Mouse (Mus musculus) right cerebral cortex, postnatal 25 days (tissue): ENCODE data around the gene Tubgcp2.

ENCODE experiments used
- DNase-seq: peaks from one replicate; pipeline ENCODE4 v3.0.0; 2022

Tubgcp2 gene

DNA sequence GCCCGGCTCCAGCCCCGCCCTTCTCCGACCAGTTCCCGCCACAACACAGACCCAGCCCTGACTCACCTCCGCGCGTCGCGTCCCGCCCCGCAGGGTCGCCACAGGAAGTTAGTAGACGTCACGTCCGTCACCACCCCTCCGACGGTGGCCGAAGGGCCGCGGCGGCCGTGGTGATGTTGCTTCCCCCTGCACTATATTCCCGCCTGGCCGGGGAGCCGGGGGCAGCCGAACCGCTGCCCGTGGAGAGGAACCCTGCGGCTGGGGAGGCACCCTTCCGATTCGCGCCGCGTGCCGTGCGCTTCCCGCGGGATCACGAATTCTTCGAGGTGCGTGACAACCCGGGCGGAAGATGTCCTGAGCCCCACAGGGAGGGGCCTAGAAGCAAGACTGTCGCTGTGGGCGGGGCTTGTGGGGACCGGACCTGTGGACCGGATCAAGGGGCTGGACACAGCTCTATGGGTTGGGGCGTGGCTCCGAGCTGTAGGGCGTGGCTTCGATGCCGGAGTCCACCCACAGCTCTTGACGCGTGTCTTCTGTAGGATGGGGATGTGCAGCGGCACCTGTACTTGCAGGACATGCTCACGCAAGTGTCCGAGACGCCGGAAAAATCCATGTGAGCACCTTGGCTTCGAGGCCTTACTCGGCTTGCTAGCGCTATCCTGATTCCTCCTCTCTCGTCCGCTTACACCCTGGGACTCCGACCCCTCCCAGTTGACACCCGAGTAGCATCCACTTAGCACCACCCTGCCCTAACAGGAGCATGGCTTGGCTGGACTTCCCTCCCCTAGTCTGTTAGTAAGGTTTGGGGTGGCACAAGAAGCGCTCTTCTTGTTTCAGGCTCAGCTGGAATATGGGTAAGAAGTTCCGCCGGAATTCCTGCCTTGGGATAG lies at the start of gene Tubgcp2, which contains the start of gene Zfp511:
Gene Tubgcp2, minus strand, starts transcription at position 389 of the 890 bp plus-strand sequence.
Gene Zfp511, plus strand, starts transcription at position 111 of the 890 bp plus-strand sequence.
- peak; percentile 95 for DNase-seq

DNA sequence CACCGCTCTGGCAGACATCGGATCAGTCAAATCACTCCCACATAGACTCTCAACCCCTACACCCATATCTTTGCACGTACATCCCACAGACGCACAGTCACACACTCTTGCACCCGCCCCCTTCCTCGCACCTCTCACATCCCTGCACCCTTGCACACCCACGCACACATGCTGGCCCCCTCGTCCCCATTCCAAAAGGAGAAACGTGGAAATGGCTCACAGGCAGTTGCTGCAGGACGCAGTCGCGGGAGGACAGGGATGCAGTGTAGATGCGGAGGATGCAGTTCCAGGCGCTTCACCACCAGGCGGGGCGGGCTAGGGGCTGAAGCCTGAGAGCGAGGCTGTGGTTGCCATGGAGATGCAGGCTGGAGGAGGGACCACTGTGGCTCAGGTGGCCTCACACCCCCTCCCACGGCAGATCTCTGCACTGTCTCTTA lies 45.8 kb upstream of the Tubgcp2 start, which contains the start of gene Caly:
Gene Caly, minus strand, starts transcription at position 307 of the 437 bp plus-strand sequence.
- DNase-seq, result peak; percentile 92

DNA sequence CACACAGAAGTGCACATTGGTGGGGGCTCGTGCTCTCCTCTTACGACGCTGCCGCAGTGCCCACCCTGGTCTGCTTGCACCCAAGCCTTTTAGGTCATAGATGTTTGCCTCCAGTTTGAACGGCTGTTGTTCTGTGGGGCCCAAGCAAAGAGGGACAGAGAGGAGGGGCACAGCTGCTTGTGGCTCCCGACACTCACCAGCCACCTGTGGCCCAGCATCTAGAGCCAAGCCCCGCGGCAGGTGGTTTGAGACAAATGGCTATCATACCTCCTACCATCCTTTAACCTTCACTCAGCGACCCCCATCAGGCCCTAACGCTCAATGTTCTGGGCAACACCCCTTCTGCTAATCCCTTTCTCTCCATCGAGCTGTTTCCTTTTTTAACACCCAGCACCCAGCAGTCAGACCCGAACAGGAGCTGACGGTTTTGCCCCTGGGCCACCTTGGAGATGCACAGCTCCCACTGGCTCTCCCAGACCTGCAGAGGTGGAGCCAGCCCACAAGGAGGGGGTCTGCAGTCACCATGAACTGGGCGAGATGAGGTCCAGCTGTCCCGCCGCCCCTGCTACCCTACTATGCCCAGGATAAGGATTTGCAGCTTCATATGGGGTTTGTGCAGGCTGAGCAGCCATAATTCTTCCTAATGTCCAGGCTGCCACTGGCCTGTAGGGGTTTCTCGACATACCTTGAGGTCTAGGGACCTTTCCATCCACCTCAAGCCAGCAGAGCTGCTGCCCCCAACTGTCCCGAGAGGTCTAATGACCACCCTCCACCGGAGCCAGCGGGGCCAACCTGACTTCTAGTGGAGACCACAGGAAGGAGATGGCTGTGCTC lies 45.2 kb upstream of the Tubgcp2 start:
- DNase-seq, result peak; percentile 66

DNA sequence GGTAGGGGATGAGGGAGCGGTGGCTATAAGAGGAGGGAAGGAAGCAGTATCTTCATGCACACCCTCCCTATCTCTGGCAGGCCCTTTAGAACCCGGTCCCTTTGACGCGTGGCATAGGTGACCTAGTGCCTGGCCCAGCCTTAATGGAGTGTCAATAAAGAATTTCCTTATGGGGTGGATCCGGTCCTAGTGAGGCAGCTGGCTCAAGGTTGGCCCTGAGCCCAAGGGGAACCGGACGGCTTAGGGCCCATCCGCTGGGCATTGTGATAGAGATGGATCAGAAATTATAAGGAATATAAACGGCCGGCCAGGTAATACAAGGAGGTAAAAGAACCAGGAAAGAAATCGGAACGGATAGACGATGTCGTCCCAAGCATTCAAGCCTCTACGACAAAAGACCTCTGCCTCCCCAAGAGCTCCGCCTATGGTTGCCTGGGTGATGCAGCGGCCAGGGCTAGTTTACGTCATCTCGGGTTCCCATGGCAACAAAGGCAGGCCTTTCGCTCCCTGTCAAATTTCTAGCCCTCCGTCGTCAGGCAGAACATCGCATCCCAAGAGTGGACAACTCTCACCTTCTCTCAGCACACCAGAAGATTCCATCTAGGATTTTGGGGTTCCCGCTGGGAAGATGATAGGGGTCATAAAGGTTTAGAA lies 44.2 kb upstream of the Tubgcp2 start:
- DNase-seq, result peak; percentile 92

DNA sequence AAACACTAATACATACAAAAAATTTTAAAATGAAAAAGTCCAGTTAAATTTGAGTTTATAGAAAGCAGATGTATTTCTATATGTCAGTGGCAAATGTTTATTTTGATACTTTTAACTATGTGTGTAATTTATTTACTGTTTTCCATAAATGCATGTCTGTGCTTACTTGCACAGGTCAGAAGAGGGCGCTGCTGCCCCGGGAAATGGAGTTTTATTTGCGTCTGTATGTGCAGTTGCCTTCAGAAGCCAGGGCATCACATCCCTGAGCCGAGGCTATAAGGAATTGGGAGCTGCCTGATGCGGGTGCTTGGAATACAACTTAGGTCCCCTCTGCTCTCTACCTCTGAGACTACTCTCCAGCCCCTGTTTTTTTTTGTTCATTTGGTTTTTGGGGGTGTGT lies 42.2 kb upstream of the Tubgcp2 start:
- peak; percentile 57 for DNase-seq

DNA sequence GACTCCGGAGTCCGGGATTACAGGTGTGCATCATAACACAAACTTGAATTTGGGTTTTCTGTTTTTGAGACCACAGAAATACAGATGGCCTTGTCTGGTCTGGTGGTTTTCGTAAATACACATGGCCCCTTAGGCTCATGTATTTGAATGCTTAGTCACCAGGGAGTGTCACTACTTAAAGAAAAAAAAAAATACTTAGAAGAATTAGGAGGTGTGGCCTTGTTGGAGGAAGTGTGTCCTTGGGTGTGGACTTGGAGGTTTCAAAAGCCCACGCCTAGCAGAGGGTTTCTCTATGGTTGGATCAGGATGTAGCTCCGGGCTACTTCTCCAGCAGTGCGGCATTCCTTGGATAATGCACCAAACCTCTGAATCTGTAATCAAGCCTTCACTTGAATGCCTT lies 41.2 kb upstream of the Tubgcp2 start:
- no peak for DNase-seq

DNA sequence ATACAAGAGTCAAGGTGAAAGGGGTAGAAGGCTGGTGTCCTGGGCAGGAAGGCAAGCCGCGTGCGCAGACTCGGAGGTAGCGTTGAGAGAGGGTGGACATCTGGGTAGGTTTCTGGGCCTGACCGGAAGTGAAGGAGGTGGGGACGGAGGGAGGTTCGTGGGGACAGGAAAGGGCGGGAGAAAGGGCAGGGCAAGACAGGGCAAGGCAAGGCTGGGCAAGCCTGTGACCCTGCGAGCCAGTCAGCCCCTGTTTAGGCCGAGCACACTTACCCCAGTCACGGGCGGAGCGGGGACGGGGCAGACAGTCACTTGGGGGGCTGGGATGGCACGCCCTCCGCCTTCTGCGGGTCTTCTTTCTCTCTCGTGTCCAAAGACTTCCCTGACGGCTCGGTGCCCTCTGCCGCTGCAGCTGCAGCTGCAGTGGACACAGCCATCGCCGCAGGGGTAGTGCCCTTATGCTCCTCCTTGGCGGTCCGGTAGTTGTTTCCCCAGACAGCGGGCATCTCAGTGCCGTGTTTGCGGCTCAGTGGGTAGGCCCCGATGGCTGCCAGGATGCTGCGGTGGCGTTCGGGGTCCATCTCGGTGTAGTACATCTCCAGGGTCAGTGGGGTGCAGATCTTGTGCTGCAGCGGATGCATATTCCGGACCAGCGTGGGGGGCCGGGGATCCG lies 33.7 kb upstream of the Tubgcp2 start:
- DNase-seq, result no peak

DNA sequence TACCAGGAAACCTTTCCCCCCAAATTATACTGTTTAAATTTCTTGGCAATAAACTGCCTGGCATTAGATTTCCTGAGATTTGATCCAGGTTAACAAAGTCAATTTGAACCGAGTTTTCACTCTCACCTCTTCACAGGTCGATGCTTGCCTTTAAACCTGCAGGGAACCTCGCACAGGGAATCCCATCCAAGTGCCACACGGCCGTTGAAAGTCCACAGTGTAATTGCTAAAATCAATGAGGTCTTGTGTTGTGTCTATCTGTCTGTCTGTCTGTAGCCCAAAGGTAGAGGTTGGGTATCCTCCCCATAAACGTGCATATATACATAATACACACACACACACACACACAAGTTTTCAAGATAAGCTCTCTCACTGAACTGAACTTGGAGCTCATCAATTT lies 30.9 kb upstream of the Tubgcp2 start:
- no peak for DNase-seq

DNA sequence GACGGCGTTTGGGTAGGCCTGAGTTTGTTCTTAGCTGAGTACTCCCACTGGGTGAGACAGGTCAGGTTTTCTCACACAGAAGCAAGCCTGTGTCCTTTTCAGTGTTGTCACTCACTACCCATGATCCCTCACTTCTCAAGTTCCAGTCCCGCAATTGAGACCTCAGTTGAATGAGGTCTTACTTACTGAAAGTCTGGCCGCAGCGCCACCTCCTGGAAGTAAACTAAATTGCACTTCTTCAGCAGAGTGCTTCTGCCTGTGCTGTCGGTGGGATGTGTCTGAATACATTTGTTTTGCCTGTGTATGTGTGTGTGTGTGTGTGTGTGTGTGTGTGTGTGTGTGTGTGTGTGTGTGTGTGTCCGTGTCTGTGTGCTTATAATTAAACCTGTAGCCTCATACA lies 26.6 kb upstream of the Tubgcp2 start:
- DNase-seq, result peak; percentile 61

DNA sequence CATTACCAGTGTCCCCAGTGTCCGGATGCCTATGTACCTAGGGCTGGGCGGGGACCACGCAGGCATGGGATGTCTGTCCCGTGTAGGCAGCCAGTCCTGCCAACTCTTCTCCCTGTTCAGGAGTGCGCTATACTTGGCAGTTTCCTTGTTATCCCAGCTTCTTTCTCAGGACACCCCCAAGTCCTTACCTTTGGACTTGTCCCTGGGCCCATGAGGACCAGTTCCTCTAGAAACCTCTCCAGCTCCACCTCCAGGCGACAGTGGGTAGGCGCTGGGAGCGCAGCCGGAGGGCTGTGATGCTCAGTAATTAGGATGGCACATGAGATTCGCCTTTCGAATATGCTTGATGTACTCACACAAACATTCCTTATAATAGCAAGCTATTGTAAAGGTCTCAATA lies 25.8 kb upstream of the Tubgcp2 start:
- DNase-seq, result no peak

DNA sequence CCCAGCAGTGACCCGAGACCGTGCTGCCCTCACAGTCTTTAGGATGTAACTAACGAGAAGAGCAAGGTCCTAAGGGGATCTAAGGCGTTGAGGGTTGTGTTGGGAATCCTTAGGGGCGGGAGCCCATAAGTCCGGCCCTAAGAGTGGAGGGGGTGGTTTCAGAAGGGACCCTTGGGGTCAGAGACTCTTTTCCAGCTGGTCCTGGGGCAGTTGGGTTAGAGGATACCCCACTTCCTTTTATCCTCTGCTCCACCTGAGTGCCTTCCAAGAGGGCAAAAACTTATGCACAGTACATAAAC lies 25.3 kb upstream of the Tubgcp2 start:
- no peak for DNase-seq

DNA sequence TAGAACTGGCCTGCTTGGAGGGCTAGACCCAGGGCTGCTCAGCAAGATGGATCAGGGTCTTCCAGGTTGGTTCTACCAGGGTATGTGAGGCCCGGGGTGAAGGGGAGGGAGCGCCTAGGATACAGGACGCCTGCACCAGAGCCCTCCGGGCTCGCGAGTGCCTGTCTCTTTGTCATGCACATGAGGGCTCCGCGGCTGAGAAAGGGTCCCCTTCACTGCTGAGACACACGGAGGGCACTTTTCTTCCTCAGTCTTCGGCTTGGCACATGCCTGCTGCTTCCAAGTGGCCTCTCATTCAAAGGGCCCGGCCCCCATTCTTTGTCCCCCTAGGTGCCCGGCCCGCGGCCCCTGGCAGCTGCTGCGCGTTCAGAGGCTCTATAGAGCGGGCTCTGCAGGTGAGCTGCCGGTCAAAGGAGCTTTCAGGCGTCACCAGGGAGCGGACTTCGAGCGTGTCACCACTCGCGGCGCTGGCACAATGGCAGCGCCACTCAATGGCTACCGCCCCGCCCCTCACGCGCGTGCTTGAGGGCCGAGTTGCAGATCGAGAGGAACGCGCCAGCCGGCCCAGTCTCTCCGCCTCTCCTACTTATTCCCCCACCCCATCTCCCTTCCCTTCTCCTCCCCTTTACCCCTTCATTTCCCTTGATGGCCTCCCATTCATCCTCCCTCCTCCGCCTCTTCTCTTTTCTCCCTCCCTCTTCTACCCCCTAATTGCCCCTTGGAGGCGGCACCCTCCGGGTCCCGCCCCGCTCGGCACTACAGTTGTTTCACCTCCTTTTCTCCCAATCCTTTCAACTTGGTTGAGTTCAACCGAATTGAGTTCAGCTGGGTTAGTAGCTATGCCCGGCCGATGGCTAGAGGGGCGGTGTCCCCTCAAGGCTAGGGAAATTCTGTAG lies 24.7 kb upstream of the Tubgcp2 start:
- no peak for DNase-seq

DNA sequence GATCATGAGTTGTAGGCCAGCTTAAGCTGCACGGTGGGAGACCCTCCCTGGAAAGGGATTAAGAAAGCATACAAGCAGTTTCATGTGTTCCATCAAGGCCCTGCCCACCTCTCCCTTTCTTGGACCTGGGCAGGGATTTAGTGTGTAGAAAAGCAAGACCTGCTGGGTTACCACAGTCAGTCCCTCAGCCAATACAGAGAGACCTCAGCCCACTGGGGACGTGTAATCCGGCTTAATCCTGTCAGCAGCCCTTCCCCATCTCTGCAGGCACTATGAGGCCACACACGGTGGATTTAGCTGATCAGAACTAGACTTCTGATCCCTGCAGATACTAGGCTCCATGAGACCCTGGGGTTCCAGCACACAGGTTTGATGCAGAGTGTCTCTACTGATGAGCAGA lies 23.1 kb upstream of the Tubgcp2 start:
- no peak for DNase-seq

DNA sequence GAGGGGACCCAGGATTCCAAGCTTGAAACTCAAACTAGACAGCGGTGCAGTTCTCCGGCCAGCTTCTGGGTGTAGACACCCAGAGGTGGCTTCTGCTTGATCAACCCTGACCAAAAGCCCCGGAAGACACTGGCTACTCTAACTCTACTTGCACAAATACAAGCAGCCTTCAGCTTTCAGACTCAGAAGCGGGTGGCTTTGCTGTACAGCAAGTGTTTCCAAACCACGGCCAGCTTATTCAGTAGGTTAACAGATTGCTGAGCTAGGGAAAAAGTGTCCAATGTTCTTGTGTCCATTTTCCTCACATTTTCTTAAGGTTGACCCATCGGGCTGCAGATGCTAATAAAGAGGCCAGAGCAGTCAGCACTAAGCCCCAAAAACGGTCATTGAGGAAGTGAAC lies 22.1 kb upstream of the Tubgcp2 start:
- DNase-seq, result no peak

DNA sequence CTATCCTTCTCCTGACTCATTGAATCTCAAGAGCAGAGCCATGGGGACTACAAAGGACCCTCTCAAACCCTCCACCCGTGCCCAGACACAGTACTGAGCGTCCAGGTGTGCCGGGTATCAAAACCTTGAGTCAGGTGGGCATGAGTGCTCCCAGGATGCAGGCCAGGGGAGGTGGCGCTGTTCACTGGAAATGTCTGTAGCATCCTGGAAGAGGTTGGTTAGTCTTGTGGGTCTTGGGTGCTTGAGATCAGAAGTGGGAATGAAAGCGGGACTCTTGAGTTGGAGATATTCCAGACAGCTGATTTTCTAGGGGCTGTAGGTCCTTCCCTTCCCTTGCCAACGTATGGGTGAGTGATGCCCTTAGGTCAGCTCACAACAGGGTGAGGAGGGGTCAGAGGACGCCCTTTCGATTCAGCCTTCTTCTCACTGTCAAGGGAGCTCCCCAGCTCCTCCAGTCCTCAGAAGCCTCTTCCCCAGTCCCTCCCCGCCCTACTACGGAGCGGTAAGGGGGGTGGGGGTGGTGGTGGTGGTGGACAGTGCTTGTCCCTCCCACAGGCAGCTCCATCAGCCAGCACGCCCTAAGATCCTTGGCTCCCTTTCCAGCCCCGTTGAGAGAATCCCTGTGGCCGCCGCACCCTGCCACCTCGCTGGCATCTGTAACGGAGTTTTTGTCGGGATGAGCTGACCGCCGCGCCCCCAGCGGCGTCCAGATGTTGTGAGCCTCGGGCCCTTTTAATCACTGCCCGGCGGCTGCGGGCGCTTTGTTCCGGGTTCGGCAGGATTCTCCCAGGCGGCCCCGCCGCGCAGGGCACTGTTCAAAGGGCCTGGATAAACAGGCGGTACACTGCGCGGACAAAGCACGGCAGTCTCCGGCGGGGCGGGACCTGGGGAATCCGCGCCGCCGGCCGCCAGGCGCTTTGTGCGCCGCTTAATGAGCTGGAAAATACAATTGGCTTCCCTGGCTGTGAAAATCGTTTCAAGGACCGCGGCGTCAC lies 21.2 kb upstream of the Tubgcp2 start:
- no peak for DNase-seq

DNA sequence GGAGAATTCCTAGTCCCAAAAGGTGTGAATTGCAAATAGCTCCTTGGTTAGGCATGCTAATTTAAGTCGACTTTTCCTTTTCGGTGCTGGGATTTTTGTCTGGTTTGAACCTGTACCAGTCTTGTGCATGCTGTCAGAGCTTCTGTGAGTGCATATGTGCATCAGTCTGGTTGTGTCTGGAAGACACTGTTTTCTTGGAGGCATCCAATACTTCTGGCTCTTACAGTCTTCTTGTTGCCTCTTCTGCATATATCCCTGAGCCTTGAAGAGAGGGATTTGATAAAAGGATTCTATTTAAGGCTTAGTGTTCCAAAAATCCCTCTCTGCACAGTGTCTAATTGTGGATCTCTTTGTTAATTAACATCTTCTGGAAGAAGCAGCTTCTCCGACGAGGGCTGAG lies 17.7 kb upstream of the Tubgcp2 start:
- no peak for DNase-seq

DNA sequence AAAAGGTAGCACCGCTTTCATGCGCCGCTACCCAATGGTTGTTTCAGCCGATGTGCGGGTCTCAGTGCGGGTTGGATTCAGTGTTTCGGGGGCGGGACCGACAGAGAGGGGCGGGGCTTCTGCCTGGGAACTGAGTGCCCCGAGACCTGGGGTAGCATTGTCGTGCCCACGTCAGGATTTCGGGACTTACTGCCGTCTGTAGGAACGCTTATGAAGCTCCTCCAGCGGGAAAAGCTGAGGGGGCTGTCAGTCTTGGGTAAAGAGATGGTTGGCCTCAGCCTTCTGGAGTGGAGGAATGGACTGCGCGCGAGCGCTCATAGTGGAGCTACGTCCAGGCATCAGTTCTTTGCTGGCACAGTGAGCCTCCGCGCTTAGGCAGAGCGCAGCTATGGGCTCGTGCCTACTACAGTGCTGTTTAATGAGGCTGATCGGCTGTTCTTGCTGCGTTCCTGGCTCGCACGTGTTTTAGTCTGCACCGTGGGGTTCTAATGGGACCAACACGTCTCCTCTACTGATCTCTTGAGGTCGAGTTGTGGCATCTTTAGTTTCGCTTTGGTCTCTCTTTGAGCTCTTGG lies 12.7 kb upstream of the Tubgcp2 start:
- DNase-seq, result peak; percentile 32

DNA sequence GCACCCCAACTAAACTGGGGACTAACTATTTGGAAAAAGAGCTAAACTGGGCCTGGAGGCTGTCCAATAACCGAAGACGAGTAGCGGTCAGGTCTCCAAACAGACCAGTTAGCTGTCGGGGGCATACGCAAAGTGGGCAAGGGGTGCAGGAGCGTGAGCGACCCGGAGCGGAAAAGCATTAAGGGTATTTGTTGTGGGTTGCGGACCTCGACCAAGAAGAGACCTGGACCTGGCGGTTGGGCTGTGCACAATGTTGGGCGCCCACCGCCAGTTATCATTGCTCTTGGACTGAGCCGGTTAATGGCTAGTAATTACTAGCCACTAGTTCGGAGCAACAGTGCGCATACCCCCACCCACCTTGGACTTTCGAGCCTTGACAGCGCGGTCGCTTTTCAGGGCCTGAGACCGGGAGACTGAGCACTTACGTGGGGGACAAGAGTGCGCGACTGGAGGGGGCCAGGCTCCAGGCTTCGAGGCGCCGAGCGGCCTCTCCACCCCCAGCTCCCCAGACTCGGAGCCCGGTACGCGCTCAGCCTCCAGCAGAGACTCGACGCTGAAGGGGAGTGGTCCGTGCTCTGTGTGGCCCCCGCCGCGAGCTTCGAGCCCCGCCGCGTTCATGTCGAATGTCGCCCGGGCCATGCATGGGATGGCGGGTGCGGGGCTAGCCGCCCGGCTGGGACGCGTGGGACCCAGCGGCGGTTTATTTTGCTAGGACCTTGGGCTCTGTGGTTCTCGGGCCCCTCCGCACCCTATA lies 12.1 kb upstream of the Tubgcp2 start, which contains the start of gene Msx3:
Gene Msx3, minus strand, starts transcription at position 729 of the 754 bp plus-strand sequence.
- DNase-seq, result no peak

DNA sequence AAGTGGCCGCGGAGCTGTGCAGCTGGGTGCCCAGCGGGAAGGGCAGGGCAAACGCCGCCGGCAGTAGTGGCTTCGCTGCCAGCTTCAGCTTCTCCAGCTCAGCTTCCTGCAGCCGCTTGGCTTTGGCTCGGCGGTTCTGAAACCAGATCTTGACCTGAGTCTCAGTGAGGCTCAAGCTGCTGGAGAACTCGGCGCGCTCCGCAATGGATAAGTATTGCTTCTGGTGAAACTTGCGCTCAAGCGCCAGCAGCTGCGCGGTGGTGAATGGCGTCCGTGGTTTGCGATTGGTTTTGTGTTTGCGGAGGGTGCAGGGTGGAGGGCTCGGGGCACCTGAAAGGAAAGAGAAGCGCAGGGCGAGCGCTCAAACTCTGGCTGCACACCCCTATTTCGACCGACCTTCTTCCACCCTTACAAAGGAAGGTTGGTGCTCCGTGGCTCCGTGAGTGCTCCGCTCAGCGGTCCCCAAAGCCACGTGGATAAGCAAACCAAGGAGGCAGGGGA lies 11.4 kb upstream of the Tubgcp2 start:
- peak; percentile 33 for DNase-seq
